Mouse (Mus musculus): ENCODE measurements around the gene Scfd2. TPM values are rescaled to one million over a fixed set of nuclear protein-coding genes. Genes with fewer than 3 reads are reported as not detected.

The Scfd2 gene
- polyA plus RNA-seq, 1 experiment from 2014 or later = 13.2 TPM

DNA sequence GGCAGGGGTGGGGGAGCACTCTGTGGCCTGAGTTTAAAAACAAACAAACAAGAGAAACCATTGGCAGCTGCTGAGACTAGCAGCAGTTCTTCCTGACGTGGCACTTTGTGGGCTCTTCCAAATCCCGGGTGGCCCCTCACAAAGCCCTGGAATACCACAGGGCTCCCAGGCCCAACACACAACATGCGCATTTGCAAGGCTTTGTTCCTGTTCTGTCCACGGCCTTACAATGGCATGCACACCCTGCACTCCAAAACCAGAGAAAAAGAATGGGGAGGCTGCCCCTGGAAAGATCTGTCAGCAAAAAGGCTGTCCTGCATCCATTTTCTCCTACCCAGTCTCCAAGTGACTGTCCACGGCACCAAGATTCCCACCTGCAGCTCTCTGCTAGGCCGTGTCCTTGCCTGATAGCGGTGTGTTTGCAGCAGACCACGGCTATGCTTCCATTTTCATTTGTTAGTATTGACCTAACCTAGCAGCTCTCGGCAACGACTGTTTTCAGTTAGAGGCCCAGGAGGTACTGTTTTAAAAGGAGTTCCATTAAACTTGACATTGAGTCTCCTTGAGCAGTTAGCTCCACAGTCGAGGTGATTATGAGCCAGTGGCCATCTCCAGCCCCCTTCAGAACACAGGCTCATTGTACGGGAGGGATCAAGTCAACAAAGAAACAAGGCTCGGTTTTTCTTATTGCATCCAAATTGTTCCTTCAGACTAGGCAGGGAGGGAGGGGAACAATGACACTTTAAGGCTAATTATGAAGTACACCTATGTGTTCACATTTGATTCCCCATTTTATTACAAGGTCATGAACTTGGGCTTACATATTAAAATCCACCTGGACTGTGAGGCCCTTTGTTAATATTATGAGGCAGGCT, 265.7 kb downstream of the Scfd2 start:
- Histone ChIP-seq H3K9ac (ENCODE audit: low read length) (no peak overlapping the region), H3K27me3 (replicated peaks; ENCODE audit: control insufficient read depth, insufficient read depth, low read length) (no peaks in the 10 kb centered on the region), H3K4me2 (ENCODE audit: low read length) (no peak overlapping the region), H3K36me3 (ENCODE audit: control insufficient read depth, insufficient read depth, low read length) (no peaks in the 10 kb centered on the region), H3K4me3 (ENCODE audit: low read depth, low read length) (no peak overlapping the region), H3K27ac (ENCODE audit: low read depth) (peak overlapping the region; percentile 34), H3K9me3 (ENCODE audit: control insufficient read depth, low read length) (no peaks in the 10 kb centered on the region), H3K4me1 (replicated peaks; ENCODE audit: control insufficient read depth, insufficient read depth, low read length) (peaks cover 17% of the 10 kb centered on the region)
- ATAC-seq (replicated peaks; ENCODE audit: low FRiP score, low TSS enrichment, low read depth) (no peak), DNase-seq (ENCODE audit: low spot score) (no peak)
- 55% methylated on average over 13 of the region's 13 CpGs for WGBS

DNA sequence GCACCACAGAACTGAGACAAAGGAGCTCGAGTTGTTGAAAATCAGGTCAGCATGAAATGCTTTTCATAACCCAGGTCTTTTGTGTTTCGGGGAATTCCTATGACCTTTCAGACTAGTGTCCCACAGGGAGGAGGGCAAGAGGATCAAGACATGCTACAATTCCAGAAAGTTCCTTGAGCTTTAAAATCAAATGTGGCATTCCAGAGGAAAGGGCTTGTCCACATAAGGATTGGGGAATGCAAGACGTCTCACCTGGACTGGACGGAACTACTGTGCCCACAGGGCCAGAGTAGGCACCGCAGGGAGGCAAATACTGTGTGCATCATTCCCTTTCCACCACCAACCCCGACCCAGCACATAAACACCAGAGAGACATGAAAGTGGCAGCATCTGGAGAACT, 266.4 kb downstream of the Scfd2 start:
- H3K27ac ChIP-seq (ENCODE audit: low read depth) = no peak overlapping the region
- H3K4me1 ChIP-seq (replicated peaks; ENCODE audit: control insufficient read depth, insufficient read depth, low read length) = peaks cover 24% of the 10 kb centered on the region

DNA sequence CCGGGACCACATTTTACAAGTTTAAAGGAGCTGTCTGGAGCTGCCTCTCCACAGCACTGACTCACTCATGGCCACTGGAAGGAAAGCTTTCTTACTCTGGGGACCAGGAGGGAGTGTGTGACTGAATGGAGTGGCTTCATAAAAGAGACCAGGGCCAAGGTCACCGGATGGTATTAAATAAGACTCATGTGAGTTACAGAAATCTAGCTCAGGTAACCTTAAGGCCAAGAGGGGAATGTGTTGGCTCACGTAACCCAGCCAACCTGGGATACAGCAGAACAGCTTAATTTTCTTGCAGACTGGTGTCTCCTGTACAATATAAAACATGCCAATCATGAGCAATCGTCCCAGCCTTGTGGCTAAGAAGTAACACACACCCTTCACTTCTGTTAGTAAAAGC, 267.0 kb downstream of the Scfd2 start:
- H3K36me3 ChIP-seq (ENCODE audit: control insufficient read depth, insufficient read depth, low read length) = no peaks in the 10 kb centered on the region
- H3K4me2 ChIP-seq (ENCODE audit: low read length) = no peak overlapping the region
- H3K9ac ChIP-seq (ENCODE audit: low read length) = no peak overlapping the region
- no peak overlapping the region for H3K27ac ChIP-seq (ENCODE audit: low read depth)
- H3K9me3 ChIP-seq (ENCODE audit: control insufficient read depth, low read length) = no peaks in the 10 kb centered on the region
- no peaks in the 10 kb centered on the region for H3K27me3 ChIP-seq (replicated peaks; ENCODE audit: control insufficient read depth, insufficient read depth, low read length)
- H3K4me3 ChIP-seq (ENCODE audit: low read depth, low read length) = no peak overlapping the region
- 83% methylated on average over 4 of the region's 4 CpGs for WGBS
- ATAC-seq (replicated peaks; ENCODE audit: low FRiP score, low TSS enrichment, low read depth) (no peak), DNase-seq (ENCODE audit: low spot score) (no peak)
- peaks cover 28% of the 10 kb centered on the region for H3K4me1 ChIP-seq (replicated peaks; ENCODE audit: control insufficient read depth, insufficient read depth, low read length)

More for the DNA sequence above, 266.4 kb downstream of the Scfd2 start:
- H3K9me3 ChIP-seq (ENCODE audit: control insufficient read depth, low read length) = no peaks in the 10 kb centered on the region
- DNase-seq (ENCODE audit: low spot score) (no peak), ATAC-seq (replicated peaks; ENCODE audit: low FRiP score, low TSS enrichment, low read depth) (no peak)
- no peaks in the 10 kb centered on the region for H3K27me3 ChIP-seq (replicated peaks; ENCODE audit: control insufficient read depth, insufficient read depth, low read length)
- 74% methylated on average over 6 of the region's 6 CpGs for WGBS
- H3K4me2 ChIP-seq (ENCODE audit: low read length) = no peak overlapping the region
- H3K9ac ChIP-seq (ENCODE audit: low read length) = no peak overlapping the region
- H3K4me3 ChIP-seq (ENCODE audit: low read depth, low read length) = no peak overlapping the region
- H3K36me3 ChIP-seq (ENCODE audit: control insufficient read depth, insufficient read depth, low read length) = no peaks in the 10 kb centered on the region

DNA sequence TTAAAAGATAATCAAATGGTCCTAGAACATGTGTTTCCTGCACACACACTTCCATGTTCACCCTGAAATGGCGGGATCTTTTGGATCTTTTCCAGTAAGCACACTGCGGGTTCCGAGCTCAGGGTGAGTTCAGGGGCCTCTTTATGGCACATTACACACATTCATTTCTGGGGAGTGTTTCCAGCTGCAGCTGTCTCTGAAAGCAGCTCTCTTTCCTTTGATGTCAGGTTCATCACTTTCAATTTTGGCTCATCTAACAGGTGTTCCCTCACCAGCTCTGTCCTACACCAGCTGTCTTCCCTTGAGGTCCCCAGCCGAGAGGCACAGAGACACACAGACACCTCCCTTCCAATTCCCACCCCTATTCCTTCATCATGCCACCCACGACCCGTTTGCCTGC, 270.5 kb downstream of the Scfd2 start:
- H3K4me2 ChIP-seq (ENCODE audit: low read length) = no peak overlapping the region
- 38% methylated on average over 6 of the region's 6 CpGs for WGBS
- H3K36me3 ChIP-seq (ENCODE audit: control insufficient read depth, insufficient read depth, low read length) = no peaks in the 10 kb centered on the region
- H3K4me3 ChIP-seq (ENCODE audit: low read depth, low read length) = no peak overlapping the region
- no peaks in the 10 kb centered on the region for H3K9me3 ChIP-seq (ENCODE audit: control insufficient read depth, low read length)
- DNase-seq (ENCODE audit: low spot score) = no peak
- no peak overlapping the region for H3K9ac ChIP-seq (ENCODE audit: low read length)
- peaks cover 27% of the 10 kb centered on the region for H3K4me1 ChIP-seq (replicated peaks; ENCODE audit: control insufficient read depth, insufficient read depth, low read length)
- peak; percentile 44; the same call in 1 of the 2 replicates for ATAC-seq (replicated peaks; ENCODE audit: low FRiP score, low TSS enrichment, low read depth)
- peak overlapping the region; percentile 78 for H3K27ac ChIP-seq (ENCODE audit: low read depth)
- no peaks in the 10 kb centered on the region for H3K27me3 ChIP-seq (replicated peaks; ENCODE audit: control insufficient read depth, insufficient read depth, low read length)

DNA sequence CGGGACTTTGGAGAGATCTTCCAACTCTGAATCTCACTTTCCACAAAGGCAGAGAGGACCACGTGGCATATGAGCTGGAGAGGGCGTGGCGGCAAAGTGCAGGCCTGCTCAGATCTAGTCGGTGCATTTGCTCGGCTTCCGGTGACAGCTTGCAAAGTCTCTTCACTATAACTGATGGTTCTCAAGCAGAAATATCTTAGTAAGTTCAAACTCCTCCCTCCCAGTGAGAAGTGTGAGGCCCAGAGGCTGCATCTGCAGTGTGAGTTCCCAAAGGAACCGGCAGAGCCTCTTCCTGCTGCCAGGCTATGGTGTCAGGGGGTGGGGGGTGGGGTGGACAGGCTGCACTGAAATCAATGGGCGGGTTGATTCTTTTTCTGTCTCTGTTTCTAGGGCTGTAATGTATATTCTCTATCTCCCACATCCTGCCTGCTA, 271.2 kb downstream of the Scfd2 start:
- 14% methylated on average over 9 of the region's 9 CpGs for WGBS
- DNase-seq (ENCODE audit: low spot score) = peak; percentile 70
- no peaks in the 10 kb centered on the region for H3K9me3 ChIP-seq (ENCODE audit: control insufficient read depth, low read length)
- H3K27me3 ChIP-seq (replicated peaks; ENCODE audit: control insufficient read depth, insufficient read depth, low read length) = no peaks in the 10 kb centered on the region
- H3K36me3 ChIP-seq (ENCODE audit: control insufficient read depth, insufficient read depth, low read length) = no peaks in the 10 kb centered on the region
- peaks cover 21% of the 10 kb centered on the region for H3K4me1 ChIP-seq (replicated peaks; ENCODE audit: control insufficient read depth, insufficient read depth, low read length)
- peak; percentile 73 for ATAC-seq (replicated peaks; ENCODE audit: low FRiP score, low TSS enrichment, low read depth)
- no peak overlapping the region for H3K4me3 ChIP-seq (ENCODE audit: low read depth, low read length)
- H3K9ac ChIP-seq (ENCODE audit: low read length) = no peak overlapping the region
- H3K4me2 ChIP-seq (ENCODE audit: low read length) = no peak overlapping the region; the same call in 1 of the 2 replicates
- peak overlapping the region; percentile 78 for H3K27ac ChIP-seq (ENCODE audit: low read depth)

DNA sequence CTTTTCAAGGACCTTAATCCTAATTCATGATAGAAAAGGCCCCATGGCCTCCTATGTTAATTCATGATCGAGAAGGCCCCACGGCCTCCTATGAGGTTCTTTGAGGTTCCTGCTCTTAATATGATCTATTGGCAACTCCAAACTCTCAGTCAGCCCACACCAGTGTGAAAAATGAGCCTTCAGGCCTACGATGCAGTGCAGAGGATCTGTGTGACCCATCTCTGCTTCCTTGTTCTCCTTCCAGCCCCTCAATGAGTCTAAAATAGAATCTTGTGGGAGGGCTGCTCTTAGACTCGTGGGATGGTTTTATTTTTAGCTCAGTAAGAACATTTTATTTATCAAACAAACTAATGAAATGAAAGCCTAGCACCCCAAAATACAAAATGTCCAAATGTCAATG, 274.9 kb downstream of the Scfd2 start:
- no peak overlapping the region for H3K4me3 ChIP-seq (ENCODE audit: low read depth, low read length)
- H3K4me2 ChIP-seq (ENCODE audit: low read length) = no peak overlapping the region
- H3K9ac ChIP-seq (ENCODE audit: low read length) = no peak overlapping the region
- H3K27me3 ChIP-seq (replicated peaks; ENCODE audit: control insufficient read depth, insufficient read depth, low read length) = no peaks in the 10 kb centered on the region
- WGBS = 38% methylated on average over 4 of the region's 4 CpGs
- ATAC-seq (replicated peaks; ENCODE audit: low FRiP score, low TSS enrichment, low read depth) = no peak
- DNase-seq (ENCODE audit: low spot score) = no peak
- H3K36me3 ChIP-seq (ENCODE audit: control insufficient read depth, insufficient read depth, low read length) = no peaks in the 10 kb centered on the region
- H3K9me3 ChIP-seq (ENCODE audit: control insufficient read depth, low read length) = no peaks in the 10 kb centered on the region
- H3K27ac ChIP-seq (ENCODE audit: low read depth) = no peak overlapping the region
- H3K4me1 ChIP-seq (replicated peaks; ENCODE audit: control insufficient read depth, insufficient read depth, low read length) = peaks cover 41% of the 10 kb centered on the region

DNA sequence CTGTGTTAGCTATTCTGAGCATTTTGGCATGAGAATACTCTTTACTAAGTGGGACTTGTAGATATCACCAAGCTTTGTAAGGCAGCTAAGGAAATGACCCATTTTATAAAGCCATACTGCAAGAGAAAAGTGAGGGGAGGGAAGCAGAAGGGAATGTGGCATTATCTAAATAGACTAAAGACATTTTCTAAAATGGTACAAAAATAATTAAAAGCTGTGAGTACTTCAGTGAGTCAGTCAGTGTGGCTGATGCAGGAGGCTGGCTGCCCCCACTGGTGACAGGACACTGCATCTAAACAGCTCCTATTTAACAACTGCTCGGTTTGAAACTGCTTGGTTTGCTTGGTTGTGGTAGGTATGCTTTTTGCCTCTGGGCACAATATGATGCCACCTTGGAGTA, 276.6 kb downstream of the Scfd2 start:
- H3K4me2 ChIP-seq (ENCODE audit: low read length) = no peak overlapping the region

DNA sequence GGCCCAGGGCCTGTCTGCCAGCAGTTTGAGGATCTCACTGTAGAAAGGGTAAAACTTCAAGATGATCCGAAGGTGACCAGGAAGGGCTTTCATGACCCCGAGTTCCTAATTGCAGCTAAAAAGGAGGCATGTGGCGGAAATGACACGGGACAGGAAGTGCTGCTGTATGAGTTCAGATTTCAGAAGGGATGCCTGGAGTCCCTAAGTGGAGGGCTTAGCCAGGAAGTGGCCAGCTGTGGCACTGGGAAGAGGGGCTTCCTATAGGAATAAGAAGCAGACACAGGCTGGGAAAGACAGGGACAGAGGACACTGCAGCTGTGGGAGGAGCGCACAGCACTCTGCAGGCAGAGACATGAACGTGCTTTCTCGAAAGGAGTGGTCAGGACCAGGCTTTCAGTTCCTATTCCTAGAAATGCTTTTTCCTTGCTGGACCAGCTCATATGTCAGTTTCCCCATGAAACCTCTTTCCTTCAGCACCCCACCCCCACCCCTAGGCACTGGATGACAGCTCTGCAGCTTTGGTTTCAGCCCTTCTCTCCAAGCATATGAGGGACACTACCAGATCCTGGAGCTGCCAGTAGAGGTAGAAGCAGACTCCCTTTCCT, 277.7 kb downstream of the Scfd2 start:
- no peaks in the 10 kb centered on the region for H3K36me3 ChIP-seq (ENCODE audit: control insufficient read depth, insufficient read depth, low read length)
- ATAC-seq (replicated peaks; ENCODE audit: low FRiP score, low TSS enrichment, low read depth) (no peak), DNase-seq (ENCODE audit: low spot score) (no peak)
- H3K4me2 ChIP-seq (ENCODE audit: low read length) = no peak overlapping the region
- H3K9ac ChIP-seq (ENCODE audit: low read length) = no peak overlapping the region
- H3K9me3 ChIP-seq (ENCODE audit: control insufficient read depth, low read length) = no peaks in the 10 kb centered on the region
- 47% methylated on average over 7 of the region's 7 CpGs for WGBS
- peak overlapping the region; percentile 34; the same call in 1 of the 2 replicates for H3K27ac ChIP-seq (ENCODE audit: low read depth)
- no peak overlapping the region for H3K4me3 ChIP-seq (ENCODE audit: low read depth, low read length)
- H3K4me1 ChIP-seq (replicated peaks; ENCODE audit: control insufficient read depth, insufficient read depth, low read length) = peaks cover 45% of the 10 kb centered on the region
- H3K27me3 ChIP-seq (replicated peaks; ENCODE audit: control insufficient read depth, insufficient read depth, low read length) = no peaks in the 10 kb centered on the region

More for the DNA sequence above, 276.6 kb downstream of the Scfd2 start:
- Histone ChIP-seq H3K4me3 (ENCODE audit: low read depth, low read length) (no peak overlapping the region), H3K9ac (ENCODE audit: low read length) (no peak overlapping the region), H3K27ac (ENCODE audit: low read depth) (no peak overlapping the region), H3K36me3 (ENCODE audit: control insufficient read depth, insufficient read depth, low read length) (no peaks in the 10 kb centered on the region), H3K4me1 (replicated peaks; ENCODE audit: control insufficient read depth, insufficient read depth, low read length) (peaks cover 45% of the 10 kb centered on the region), H3K9me3 (ENCODE audit: control insufficient read depth, low read length) (no peaks in the 10 kb centered on the region), H3K27me3 (replicated peaks; ENCODE audit: control insufficient read depth, insufficient read depth, low read length) (no peaks in the 10 kb centered on the region)
- 81% methylated on average over 1 of the region's 1 CpGs for WGBS
- ATAC-seq (replicated peaks; ENCODE audit: low FRiP score, low TSS enrichment, low read depth) (no peak), DNase-seq (ENCODE audit: low spot score) (no peak)
